Mouse (Mus musculus) kidney, postnatal 25 days (tissue): ENCODE data around the gene Kdm2a.

ENCODE experiments used
- DNase-seq, 2 experiments: peaks; one replicate each; pipeline ENCODE4 v3.0.0; 2021; ENCODE audit warnings: mixed read lengths in 2 of 2

The Kdm2a gene

DNA sequence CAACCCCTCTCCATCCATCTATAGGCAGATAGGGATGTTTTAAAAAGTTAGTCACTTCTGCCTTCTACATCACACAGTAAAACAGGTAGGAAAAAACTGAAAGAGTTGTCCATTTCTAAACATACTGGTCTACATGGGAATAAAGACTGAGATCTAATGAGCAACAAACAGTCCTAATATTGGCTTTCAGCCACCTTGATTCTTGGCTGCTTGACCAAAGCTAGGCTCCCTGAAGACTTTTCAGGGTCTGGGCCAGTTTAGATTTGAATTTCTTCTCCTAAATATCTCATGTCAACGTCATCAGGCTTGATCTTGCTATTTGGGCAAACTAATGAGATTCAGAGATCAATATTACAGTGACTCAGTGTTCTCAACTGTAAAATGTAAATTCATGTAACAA, 71.2 kb downstream of the Kdm2a start:
- no peak for DNase-seq

DNA sequence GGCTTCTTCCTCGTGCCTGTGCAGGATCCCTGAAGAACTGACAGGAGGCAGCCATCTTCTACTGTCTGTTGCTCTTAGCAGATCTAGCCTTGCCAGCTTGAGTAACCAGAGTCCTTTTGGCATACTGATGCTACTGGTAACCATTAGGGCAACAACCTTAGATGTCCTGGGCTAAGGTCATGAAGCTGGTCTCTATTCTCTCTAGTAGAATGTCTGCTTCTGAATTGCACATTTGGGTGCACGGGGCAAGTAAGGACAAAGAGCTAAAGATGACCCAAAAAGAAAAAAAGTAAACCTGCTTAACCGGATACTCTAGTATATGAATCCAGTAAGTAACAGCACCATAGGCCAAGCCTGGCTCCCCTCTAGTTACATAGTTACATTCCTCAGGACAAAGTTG, 72.0 kb downstream of the Kdm2a start:
- DNase-seq: no peak

DNA sequence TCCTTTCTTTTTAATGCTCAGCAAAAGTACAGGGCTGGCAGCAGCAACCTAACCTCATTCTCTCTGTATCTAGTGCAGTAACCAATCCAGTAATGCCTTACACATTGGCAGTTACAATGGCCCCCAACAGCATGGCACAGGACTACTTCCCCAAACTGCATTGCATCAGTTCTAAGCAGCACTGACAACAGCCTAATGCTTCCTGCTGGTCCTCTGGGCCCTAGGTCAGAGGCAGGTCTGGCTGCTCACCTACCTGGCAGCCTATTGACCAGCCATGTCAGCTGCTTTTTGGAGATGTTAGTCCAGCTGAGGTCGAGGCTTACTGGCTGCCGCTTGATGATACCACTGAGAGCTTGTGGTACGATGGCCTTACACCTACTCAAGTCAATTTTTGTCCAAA, 76.0 kb downstream of the Kdm2a start:
- DNase-seq: no peak

DNA sequence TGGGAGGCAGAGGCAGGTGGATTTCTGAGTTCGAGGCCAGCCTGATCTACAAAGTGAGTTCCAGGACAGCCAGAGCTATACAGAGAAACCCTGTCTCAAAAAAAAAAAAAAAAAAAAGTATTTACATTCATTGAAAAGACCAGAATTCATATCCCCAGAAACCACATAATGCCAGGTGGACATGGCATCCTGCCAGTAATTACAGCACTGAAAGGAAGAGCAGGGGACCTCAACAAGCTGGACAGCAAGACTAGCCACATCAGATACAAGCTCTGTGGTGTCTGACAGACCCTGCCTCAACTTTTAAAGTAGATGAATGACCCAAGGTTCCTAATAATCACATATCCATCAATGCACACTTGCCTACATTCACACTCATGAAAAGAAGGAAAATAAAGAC, 76.5 kb downstream of the Kdm2a start:
- DNase-seq: no peak

DNA sequence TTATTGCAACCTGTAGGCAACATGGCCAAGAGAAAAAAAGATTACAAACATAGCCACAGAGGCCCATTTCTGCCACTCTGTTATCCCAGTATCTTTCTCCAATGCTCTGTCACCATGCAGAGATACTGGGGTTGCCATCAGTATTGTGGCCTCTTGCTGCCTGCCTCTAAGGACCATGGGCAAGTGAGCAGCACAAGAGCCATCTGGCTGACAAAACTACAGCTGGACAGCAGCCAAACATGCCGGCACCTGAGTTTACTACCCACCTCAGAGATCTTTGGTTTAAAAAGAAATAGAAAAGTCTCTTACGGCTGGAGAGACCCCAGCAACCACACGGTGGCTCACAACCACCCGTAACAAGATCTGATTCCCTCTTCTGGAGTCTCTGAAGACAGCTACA, 78.8 kb downstream of the Kdm2a start:
- DNase-seq: no peak

DNA sequence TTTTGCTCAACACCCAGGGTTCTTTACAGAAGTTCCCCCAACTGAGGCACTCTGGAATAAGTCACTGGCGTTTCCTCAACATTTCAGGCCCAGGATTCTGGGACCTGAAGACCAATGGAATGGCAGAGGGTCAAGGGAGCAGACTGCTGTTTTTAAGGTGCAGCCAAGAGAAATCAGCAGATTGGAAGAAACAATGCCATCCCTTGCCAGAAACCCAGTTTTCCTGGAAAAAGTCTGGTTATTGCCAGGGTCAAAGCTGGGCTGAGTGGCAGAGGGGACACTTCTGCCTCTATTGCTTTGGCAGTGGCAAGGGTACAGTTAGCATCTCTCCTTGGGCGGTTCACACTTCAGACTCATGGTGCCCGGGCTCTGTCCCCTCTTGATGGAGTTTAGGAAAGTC, 80.9 kb downstream of the Kdm2a start:
- no peak for DNase-seq

DNA sequence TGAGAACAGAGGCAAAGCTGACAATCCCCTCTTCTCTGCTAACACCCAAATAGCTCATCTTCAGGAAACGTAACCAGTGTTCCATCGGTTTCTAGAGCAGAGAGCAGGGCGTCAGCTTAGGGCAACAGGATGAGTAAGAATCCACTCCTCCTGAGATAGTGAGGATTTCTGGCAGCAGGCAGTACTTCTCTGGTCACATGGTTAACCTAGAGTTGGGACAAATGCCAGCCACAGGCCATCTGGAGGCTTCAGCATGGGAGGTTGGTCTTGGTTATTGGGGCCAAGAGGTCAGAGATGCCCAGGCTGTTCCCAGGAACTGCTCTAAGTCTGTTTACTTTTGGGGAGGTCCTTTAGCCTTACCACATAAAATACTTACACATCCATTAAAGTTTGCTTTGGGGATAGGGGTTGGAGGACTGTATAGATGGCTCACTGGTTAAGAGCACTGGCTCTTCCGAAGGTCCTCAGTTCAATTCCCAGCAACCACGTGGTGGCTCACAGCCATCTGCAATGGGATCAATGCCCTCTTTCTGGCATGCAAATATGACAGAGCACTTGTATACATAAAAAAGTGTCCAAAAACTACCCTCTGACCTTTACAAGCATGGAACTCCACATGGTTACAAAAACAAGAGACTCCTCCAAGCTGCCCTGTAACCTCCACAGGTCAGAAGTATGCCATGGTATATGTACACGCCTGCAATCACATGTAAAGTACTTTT, 82.7 kb downstream of the Kdm2a start:
- DNase-seq: peak; percentile 61 to 73

DNA sequence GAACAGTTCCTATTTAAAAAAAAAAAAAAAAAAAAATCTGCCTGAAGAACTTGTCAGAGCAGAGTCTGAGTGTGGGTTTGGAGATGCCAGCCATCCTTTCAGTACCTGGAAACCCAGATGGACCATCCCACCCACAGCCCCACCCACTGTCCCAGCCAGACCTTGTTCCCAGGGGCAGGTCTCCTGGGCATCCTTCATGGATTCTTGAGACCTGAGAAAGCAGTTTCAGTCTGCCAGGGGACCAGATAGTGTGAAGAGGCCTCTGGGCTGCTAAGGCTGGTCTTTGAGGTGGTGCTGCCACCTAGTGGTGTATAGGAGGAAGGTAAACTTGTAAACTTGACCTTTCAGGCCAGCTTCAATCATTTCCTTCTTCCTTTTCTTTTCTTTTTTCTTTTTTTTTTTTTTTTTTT, 88.3 kb downstream of the Kdm2a start:
- DNase-seq: peak; percentile 70 to 73

DNA sequence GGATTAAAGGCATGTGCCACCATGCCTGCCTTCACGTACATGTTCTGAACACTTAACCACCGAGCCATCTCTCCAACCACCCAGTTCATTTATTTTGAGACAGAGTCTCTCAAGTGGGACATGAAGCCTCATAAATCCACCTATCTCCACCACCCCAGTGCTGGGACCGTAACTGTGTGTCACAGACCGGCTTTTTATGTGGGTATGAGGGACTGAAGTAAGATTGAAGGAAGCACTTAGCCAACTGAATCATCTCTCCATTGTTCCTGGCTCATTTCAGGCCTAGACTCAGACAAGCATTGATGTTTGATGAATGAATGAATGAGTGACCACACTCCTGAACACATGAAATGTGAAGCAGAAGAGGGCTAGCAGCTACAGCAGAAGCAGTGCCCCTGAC, 88.8 kb downstream of the Kdm2a start:
- no peak for DNase-seq

DNA sequence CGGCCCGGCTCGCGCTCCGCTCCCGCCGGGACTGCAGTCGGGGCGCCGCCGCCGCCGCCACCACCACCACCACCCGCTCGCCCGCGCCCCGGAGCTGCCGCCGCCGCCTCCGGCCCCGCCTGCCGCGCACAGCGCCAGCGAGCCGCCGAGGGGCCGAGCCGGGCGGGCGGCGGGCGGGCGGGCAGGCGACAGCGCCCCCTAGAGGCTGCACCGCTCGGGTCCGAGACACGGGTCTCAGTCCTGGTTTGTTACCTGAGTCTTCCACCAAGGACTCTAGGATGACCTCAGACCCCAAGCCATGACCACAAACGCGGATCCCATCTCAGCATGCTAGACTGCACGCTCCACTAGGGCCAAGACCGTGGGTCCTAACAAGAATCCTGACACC, 91.9 kb downstream of the Kdm2a start, which contains the start of gene Grk2:
Grk2 (minus strand) TSS at position 33 of the 388 bp plus-strand sequence.
- DNase-seq: peak; percentile 83 to 90

DNA sequence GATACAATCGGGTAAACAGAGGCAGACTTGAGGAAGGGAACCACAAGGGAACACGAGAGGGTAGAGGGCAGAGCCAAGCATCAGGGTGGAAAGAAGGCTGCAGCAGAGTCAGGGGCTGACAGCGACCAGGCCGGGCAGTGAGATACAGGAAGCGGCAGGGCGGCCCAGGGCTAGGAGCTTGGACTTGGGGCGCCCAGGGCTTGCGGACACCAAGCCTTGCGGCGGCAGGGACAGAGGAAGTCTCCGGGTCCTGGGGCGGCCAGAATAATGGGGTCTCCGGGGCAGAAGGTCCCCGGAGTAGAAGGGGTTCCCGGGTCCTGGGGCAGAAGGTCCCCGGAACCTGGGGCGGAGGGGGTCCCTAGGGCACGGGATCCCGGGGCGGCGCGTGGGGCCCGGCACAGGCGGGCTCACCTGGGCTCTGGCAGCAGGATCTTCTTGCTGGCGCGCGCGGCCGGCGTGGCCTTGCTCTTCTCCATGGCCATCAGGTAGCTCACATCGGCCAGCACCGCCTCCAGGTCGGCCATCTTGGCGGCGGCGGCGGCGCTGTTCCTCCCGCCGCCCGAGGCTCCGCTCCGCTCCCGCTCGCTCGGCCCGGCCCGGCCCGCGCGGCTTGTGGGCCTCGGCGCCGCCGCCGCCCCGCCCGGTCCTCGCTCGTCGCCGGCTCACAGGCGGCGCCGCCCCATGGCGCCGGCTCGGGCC, 92.4 kb downstream of the Kdm2a start:
- DNase-seq: peak; percentile 49 to 73

DNA sequence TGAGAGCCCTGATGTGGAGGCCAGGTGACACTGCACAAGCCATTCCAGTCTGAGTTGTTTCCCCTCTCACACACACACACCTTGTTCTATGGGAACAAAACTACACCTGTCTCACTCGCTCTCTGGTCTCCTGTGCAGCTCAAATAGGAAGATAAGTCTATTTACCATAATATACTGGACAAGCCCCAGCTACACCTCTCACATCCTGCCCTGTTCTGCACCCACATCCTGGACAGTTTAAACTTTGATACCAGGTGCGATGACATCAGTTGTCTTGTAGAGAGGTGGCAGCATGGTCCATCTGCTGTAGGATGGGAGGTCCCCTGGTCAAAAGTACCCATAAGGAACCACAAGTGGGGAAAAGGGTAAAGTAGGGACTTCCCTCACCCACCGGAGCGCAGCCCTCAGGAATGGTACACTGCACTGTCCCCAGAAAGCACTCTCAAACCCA, 93.2 kb downstream of the Kdm2a start:
- DNase-seq: no peak

DNA sequence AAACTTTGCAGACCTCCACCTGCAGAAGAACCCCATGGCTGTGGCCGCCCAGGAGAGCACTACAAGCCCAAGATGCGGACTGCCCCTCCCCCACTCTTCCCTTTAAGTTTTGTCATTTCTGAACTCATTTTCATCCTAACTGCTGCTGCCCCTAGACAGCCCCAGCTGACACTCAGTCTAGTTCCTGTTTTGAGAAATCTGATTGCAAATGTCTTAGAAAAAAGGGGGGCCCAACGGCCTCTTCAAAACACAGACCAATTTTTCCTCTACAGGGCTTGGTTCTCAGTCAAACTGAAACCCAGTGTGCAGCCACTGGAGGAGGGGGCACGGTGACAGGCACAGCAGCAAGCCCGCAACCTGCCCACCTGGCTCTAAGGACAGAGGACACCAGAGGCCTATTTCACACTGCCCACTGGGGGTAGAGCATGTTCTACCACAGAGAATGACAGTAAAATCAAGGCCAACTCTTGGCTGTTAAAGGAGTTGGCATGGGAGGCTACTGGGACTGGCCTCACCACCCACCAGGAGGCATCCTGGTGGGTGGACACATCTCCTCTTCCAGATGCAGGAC, 93.7 kb downstream of the Kdm2a start:
- DNase-seq: peak in 1 of 2 experiments; percentile 30

DNA sequence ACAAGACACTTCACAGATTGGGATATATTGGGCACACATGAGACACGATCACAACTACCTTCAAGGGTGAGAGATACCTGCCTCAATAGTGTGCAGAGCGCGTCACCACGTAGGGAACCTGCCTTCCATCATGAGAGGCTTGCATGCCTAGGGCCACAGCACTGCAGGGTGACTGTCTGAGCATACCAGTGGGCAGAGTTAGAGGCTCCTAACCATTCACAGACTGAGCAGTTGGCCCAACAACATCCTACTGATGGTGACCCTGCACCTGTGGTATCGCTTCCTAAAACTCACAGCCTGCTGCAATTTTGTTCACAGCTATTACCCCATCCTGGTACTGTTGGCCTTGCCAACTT, 94.5 kb downstream of the Kdm2a start:
- DNase-seq: no peak

DNA sequence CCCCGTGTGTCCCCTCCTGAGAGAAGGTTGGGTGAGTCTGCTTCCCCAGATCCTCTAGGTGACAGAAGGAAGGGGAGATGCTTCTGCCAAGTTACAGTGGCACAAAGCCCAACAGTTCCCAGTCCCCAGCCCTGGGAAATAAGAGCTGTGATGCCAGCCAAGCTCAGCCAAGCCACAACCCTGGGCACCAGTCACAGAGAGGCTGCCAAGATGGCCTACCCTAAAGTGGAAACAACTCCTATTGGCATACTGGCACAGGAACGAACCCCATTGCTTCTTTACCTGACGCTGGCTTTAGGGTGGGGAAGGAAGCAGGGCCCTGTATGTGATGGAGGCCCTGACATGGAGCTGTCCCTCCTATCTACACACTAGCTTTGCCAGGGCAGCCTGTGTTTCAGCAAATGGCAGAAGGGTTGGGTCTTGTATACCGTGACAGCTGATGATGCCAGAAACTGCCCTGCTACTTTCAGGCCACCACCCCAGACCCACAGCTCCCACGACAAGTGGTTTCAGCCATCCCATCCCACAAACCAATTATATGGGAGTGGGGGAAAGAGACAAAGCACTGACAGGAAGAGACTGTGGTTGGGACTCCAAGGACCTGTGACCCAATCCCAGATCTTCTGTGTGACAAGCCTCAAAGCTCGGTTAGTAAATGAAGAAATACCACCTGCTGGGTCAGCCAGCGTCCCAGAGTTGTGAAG, 95.0 kb downstream of the Kdm2a start:
- no peak for DNase-seq

DNA sequence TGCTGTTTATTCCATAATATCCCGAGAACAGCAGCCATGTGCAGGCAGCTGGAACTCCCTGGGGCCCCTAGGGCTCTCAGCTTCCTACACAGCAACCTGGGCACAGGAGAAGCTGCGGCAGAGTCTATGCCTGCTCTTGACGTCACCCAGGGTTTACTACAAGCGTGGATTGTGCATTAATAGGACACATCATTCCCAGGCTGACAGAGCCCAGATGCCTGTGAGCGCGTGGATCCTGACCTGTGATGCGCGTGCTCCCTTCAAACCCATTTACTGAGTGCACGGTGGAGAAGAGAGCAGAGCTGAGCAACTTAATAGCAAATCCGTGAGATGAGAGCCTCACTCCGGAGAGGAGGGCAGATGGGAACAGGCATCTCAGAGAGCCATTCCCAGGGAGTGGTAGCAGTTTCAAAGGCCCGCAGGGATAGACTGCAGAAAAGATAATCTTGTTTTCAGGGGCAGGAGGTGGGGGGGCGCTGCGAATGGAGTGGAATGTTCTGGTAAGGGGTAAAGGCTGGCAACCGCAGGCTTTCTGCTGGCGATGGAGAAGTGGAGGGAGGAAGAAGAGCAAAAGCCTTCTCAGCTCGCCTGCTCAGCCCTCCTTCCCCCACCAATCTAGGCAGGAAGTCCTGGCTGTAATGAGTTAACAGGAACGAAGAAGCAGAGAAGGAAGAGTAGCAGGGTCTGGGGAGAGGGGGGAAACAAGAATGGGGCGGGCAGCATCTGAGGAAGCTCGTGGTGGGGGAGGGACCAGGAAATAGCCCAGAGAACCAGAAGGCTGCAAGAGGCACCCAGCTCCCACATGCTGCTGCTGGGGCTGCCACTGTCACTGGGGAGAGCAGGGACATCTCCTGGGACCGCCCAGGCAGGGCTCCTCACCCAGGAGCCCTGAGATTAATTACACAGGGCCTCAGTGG, 96.1 kb downstream of the Kdm2a start:
- DNase-seq: peak; percentile 66 to 75

DNA sequence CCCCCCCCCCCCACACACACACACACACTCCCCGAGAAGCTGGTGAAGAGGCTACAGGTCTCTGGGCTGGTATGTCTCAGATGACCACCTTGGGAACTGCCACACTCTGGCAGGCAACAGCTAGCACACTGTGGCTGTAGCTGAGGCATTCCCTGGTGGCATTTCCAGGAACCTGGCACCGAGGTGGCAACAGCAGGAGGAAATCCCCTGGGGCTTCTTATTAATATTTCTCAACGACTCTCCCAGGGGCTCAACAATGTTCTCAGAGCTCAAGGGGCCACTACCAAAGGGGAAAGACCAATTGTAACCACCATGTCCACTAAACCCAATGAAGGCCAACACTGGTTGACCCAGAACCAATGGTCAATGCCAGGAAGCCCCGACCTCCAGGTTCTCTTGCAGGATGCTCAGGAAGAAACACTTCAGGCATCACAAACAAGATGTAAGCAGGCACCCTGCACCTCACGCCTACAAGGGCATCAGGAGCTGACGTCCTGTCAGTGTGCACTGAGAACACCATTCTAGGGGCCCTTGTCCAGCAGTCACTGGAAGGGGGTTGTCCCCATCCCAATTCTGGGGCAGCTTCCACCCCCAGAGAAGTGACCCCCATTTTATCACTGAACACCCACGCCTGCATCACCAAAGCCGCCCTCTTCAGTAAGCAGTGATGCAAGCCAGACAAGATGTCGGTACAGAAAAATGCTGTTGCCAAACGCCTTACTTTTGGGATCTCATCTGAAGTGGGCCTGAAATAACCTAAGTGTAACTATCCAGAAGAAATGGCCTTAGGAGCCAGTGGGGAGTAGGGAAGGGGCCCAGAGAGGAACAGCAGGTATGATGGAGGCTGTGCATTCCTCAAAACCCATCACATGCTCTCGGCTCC, 97.0 kb downstream of the Kdm2a start:
- DNase-seq: no peak

DNA sequence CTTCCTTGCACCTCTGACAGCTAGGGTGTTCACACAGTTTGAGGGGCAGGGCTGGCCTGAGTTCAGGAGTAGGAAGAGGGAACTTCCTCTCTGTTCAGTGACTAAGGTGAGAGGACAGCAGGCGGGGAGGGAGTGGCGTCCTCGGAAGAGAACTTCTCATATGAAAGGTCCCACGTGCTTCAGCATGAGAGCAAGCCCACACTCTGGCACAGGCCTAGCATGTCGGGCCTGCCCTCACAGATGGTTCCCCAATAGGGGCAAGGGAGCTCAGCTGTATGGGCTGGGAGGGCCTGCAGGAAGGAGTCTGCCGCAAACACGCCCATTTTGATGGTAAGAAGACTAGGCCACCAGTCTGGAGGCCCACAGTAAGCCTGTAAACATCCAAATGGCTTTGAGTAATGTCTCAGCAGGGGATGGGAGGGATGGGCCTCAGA, 97.8 kb downstream of the Kdm2a start:
- DNase-seq: peak in 1 of 2 experiments; percentile 59

DNA sequence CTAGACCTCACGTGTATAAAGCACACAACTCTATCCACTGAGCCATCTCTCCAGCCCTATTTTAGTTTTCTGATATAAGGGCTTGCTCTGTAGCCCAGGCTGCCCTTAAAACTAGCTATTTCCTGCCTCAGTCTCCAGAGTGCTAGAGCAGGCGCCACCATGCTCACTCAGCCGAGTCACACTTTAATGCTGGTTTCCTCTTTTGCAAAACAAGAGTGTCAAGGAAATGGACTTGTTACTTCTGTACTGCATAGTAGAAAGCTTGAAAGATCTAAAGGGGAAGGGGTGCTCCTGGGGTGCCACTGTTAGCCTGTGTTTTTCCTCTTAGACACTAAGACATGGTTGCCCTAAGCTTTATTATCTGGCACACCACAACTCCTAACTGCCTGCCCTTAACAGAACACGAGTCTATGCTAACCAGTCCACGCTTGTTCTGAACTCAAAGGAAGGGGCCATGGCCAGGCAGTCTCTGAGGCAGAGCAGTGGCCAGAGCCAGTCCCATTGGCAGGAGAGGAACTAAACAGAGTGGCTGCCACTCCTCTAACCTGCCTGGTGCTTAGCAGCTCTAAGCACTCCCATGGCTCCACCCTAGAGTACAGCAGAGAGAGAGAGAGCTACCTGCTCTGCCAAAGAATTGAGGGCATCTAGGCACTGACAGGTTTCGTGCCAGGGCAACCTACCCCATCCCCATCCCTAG, 98.4 kb downstream of the Kdm2a start:
- DNase-seq: peak in 1 of 2 experiments; percentile 56

DNA sequence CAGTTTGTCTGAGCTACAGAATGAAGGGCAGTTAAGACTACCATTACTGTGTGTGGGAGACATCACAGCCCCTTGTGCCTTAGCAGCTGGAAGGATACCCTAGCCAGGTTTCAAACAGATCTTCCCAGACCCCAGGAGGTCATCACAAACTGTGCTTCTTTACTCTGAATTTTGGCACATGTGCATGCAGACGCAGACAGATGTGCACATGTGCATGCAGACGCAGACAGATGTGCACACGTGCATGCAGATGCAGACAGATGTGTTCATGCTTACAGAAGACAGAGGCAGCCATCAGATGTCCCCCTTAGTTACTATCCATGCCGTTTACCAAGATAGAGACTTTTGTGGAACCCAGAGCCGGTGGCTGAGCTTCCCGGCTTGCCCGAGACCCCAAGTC, 99.0 kb downstream of the Kdm2a start:
- DNase-seq: no peak
